In the genomic region with DNA sequence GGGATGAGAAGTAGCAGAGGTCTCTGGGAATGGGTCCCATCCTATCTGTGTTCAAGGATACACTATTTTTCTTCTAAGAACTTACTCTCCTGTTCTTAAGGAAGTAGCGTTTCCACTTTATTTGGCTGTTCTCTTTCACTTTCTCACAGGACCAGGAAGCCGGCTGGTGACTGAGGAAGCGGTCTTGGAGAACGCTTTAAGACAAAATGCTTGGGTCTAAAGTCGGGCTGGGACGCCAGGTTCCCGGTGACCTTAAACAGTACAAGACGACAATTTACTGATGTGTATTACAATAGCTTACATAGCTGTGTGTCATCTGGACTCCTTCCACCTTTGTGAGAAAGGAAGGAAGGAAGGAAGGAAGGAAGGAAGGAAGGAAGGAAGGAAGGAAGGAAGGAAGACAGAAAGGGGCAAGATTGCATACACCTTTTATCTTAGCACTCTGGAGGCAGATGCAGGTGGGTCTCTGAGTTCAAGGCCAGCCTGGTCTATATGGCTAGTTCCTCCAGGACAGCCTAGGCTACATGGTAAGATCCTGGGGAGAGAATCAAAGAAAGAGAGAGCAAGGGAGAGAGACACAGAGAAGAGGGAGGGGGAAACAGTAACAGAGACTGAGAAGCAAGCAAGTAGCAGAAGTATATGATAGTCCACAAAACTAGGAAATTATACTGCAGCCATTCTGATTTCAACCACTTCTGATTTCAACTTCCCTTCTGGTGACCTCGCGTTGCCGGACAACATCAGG, we compare ENCODE assay signal across 8 mouse cellular contexts. TPM values are rescaled to one million over a fixed set of nuclear protein-coding genes. Genes with fewer than 3 reads are reported as not detected.
DNase-seq lines count a peak whose midpoint lies in the region; ATAC-seq and TF ChIP-seq lines count a peak whose summit lies in the region.

No protein-coding gene starts in this region.

- H3K4me2 ChIP-seq in limb, embryonic 15.5 days: peak overlapping the region; percentile 76
- H3K4me2 ChIP-seq in stomach, embryonic 15.5 days: peak overlapping the region; percentile 65

- H3K27me3 ChIP-seq in spleen, adult 2 months (ENCODE audit: control insufficient read depth, insufficient read depth, low read length): no peaks in the 10 kb centered on the region
- H3K27me3 ChIP-seq in limb, embryonic 15.5 days: no peaks in the 10 kb centered on the region
- no peaks in the 10 kb centered on the region for H3K27me3 ChIP-seq in stomach, embryonic 15.5 days (replicated peaks)

- no peak for TF ChIP-seq POLR2A in spleen, adult 2 months (IDR thresholded peaks at IDR 0.05; ENCODE audit: low read depth, low read length)

- 61% methylated on average over 11 of the region's 11 CpGs for WGBS in spleen, adult 2 months
- WGBS in limb, embryonic 15.5 days: 68% methylated on average over 11 of the region's 11 CpGs
- WGBS in stomach, embryonic 15.5 days: 63% methylated on average over 11 of the region's 11 CpGs

- H3K9me3 ChIP-seq in limb, embryonic 15.5 days: no peaks in the 10 kb centered on the region
- H3K9me3 ChIP-seq in stomach, embryonic 15.5 days: no peaks in the 10 kb centered on the region

- peak; percentile 13 for DNase-seq in cerebellum, adult 8-10 months
- DNase-seq in cerebellum, adult 18-20 months: no peak
- DNase-seq in spleen, adult 2 months (ENCODE audit: low read depth in 1 of 2, low spot score in 2 of 2): no peak
- DNase-seq in spleen, adult 12 weeks (ENCODE audit: low spot score): no peak
- no peak for DNase-seq in T-cell, adult 2 months (ENCODE audit: low spot score)
- no peak for DNase-seq in urinary bladder, postnatal 36 days (ENCODE audit: low spot score in 2 of 2)

- ATAC-seq in limb, embryonic 15.5 days (ENCODE audit: insufficient number of reproducible peaks, low FRiP score, low TSS enrichment, low read depth): no peak
- peak; percentile 24 for ATAC-seq in stomach, embryonic 15.5 days (ENCODE audit: insufficient read depth, low FRiP score, low read depth)

- H3K27ac ChIP-seq in spleen, adult 2 months (ENCODE audit: insufficient read depth, low read length): peak overlapping the region; percentile 24; the same call in 1 of the 2 replicates
- H3K27ac ChIP-seq in limb, embryonic 15.5 days: no peak overlapping the region
- peak overlapping the region; percentile 65 for H3K27ac ChIP-seq in stomach, embryonic 15.5 days

- H3K9ac ChIP-seq in limb, embryonic 15.5 days: 0 out of 2 replicates have a peak overlapping the region, but pooled peaks have one; percentile 7
- H3K9ac ChIP-seq in stomach, embryonic 15.5 days: no peak overlapping the region; the same call in 1 of the 2 replicates

- no peak for TF ChIP-seq CTCF in spleen, adult 2 months (IDR thresholded peaks at IDR 0.05; ENCODE audit: extremely low read depth, insufficient read depth, insufficient read length, insufficient replicate concordance)

- peaks cover 6% of the 10 kb centered on the region for H3K36me3 ChIP-seq in spleen, adult 2 months (ENCODE audit: control insufficient read depth, insufficient read depth, low read length)
- H3K36me3 ChIP-seq in limb, embryonic 15.5 days: peaks cover 23% of the 10 kb centered on the region
- H3K36me3 ChIP-seq in stomach, embryonic 15.5 days: peaks cover 13% of the 10 kb centered on the region

- H3K4me3 ChIP-seq in spleen, adult 2 months (ENCODE audit: extremely low read depth, insufficient read depth, insufficient read length): peak overlapping the region; percentile 86
- H3K4me3 ChIP-seq in limb, embryonic 15.5 days: peak overlapping the region; percentile 64
- peak overlapping the region; percentile 76 for H3K4me3 ChIP-seq in stomach, embryonic 15.5 days (replicated peaks)

- peaks cover 9% of the 10 kb centered on the region; the same call in 1 of the 2 replicates for H3K4me1 ChIP-seq in spleen, adult 2 months (ENCODE audit: control insufficient read depth, insufficient read depth, insufficient read length)
- peaks cover 8% of the 10 kb centered on the region for H3K4me1 ChIP-seq in limb, embryonic 15.5 days
- 0 out of 2 replicates have a peak, but pooled peaks cover 7% of the 10 kb centered on the region for H3K4me1 ChIP-seq in stomach, embryonic 15.5 days

RNA-seq across cellular contexts. Expression of a gene that starts 0.6 kb away (rescaled TPM):
- polyA plus RNA-seq in spleen, adult 2 months (2012; rRNA removed): 8.9 and 11.4 TPM in 2 replicates
- 16.4 and 17.9 TPM in 2 replicates for polyA plus RNA-seq in limb, embryonic 15.5 days (2015; fragmentation: Nextera tagmentation; extraction: Ambion mirVana)
- polyA plus RNA-seq in stomach, embryonic 15.5 days (2015; fragmentation: Nextera tagmentation; extraction: Ambion mirVana): 14.3 and 14.7 TPM in 2 replicates

RNA-seq across cellular contexts. Expression of a gene that starts 11.3 kb away (rescaled TPM):
- 23.3 and 25.6 TPM in 2 replicates for polyA plus RNA-seq in spleen, adult 2 months (2012; rRNA removed)
- polyA plus RNA-seq in limb, embryonic 15.5 days (2015; fragmentation: Nextera tagmentation; extraction: Ambion mirVana): 1.2 TPM in 2 replicates
- polyA plus RNA-seq in stomach, embryonic 15.5 days (2015; fragmentation: Nextera tagmentation; extraction: Ambion mirVana): 1.7 and 2.0 TPM in 2 replicates

RNA-seq across cellular contexts. Expression of a gene that starts 19.0 kb away (rescaled TPM):
- not detected in 2 replicates for polyA plus RNA-seq in spleen, adult 2 months (2012; rRNA removed)
- polyA plus RNA-seq in limb, embryonic 15.5 days (2015; fragmentation: Nextera tagmentation; extraction: Ambion mirVana): not detected in 2 replicates
- polyA plus RNA-seq in stomach, embryonic 15.5 days (2015; fragmentation: Nextera tagmentation; extraction: Ambion mirVana): 0.21 TPM in 1 of 2 replicates, not detected in the other

RNA-seq across cellular contexts. Expression of a gene that starts 36.7 kb away (rescaled TPM):
- not detected in 2 replicates for polyA plus RNA-seq in spleen, adult 2 months (2012; rRNA removed)
- not detected in 2 replicates for polyA plus RNA-seq in limb, embryonic 15.5 days (2015; fragmentation: Nextera tagmentation; extraction: Ambion mirVana)
- 1.1 and 2.2 TPM in 2 replicates for polyA plus RNA-seq in stomach, embryonic 15.5 days (2015; fragmentation: Nextera tagmentation; extraction: Ambion mirVana)

RNA-seq across cellular contexts. Expression of a gene that starts 41.1 kb away (rescaled TPM):
- 0.04 TPM in 1 of 2 replicates, not detected in the other for polyA plus RNA-seq in spleen, adult 2 months (2012; rRNA removed)
- 12.5 and 16.1 TPM in 2 replicates for polyA plus RNA-seq in limb, embryonic 15.5 days (2015; fragmentation: Nextera tagmentation; extraction: Ambion mirVana)
- 2.0 and 5.5 TPM in 2 replicates for polyA plus RNA-seq in stomach, embryonic 15.5 days (2015; fragmentation: Nextera tagmentation; extraction: Ambion mirVana)
